In genomic region chr12:71376966-71377365, GRCm38 (mm10) we compare ENCODE assay signal across 8 mouse cellular contexts.
DNase-seq lines count a peak whose midpoint lies in the region; ATAC-seq lines count a peak whose summit lies in the region.

No protein-coding gene starts in this region.

- no peak overlapping the region for H3K4me3 ChIP-seq in limb, embryonic 12.5 days (replicated peaks)
- H3K4me3 ChIP-seq in limb, embryonic 10.5 days, result no peak overlapping the region
- H3K4me3 ChIP-seq in hindbrain, embryonic 14.5 days (replicated peaks; ENCODE audit: low read length), result no peak overlapping the region
- H3K4me3 ChIP-seq in neural tube, embryonic 13.5 days, result peak overlapping the region; percentile 23

- H3K9me3 ChIP-seq in limb, embryonic 12.5 days, result no peaks in the 10 kb centered on the region
- H3K9me3 ChIP-seq in limb, embryonic 10.5 days (replicated peaks), result no peaks in the 10 kb centered on the region
- no peaks in the 10 kb centered on the region for H3K9me3 ChIP-seq in hindbrain, embryonic 14.5 days (ENCODE audit: control insufficient read depth, low read length)
- H3K9me3 ChIP-seq in neural tube, embryonic 13.5 days, result no peaks in the 10 kb centered on the region

- WGBS in limb, embryonic 12.5 days, result 23% methylated on average over 9 of the region's 9 CpGs
- WGBS in limb, embryonic 10.5 days, result 42% methylated on average over 9 of the region's 9 CpGs
- 40% methylated on average over 9 of the region's 9 CpGs for WGBS in hindbrain, embryonic 14.5 days
- WGBS in neural tube, embryonic 13.5 days, result 3% methylated on average over 9 of the region's 9 CpGs

- ATAC-seq in limb, embryonic 12.5 days (ENCODE audit: insufficient number of reproducible peaks, insufficient read depth, low FRiP score, low TSS enrichment, low read depth), result no peak
- ATAC-seq in hindbrain, embryonic 14.5 days (ENCODE audit: low FRiP score), result no peak
- peak; percentile 86 for ATAC-seq in neural tube, embryonic 13.5 days (ENCODE audit: low read depth)

- H3K9ac ChIP-seq in limb, embryonic 12.5 days (replicated peaks), result no peak overlapping the region
- H3K9ac ChIP-seq in hindbrain, embryonic 14.5 days, result 0 out of 2 replicates have a peak overlapping the region, but pooled peaks have one; percentile 18
- H3K9ac ChIP-seq in neural tube, embryonic 13.5 days, result peak overlapping the region; percentile 13

- H3K36me3 ChIP-seq in limb, embryonic 12.5 days, result no peaks in the 10 kb centered on the region
- H3K36me3 ChIP-seq in limb, embryonic 10.5 days, result no peaks in the 10 kb centered on the region
- no peaks in the 10 kb centered on the region for H3K36me3 ChIP-seq in hindbrain, embryonic 14.5 days (replicated peaks; ENCODE audit: control insufficient read depth, insufficient read depth)
- no peaks in the 10 kb centered on the region for H3K36me3 ChIP-seq in neural tube, embryonic 13.5 days

- H3K4me1 ChIP-seq in limb, embryonic 12.5 days (replicated peaks), result peaks cover 21% of the 10 kb centered on the region
- H3K4me1 ChIP-seq in limb, embryonic 10.5 days, result peaks cover 28% of the 10 kb centered on the region
- peaks cover 24% of the 10 kb centered on the region for H3K4me1 ChIP-seq in hindbrain, embryonic 14.5 days (replicated peaks; ENCODE audit: control insufficient read depth, insufficient read depth, low read length)
- peaks cover 41% of the 10 kb centered on the region for H3K4me1 ChIP-seq in neural tube, embryonic 13.5 days (replicated peaks)

- DNase-seq in embryo, embryonic 10 days (ENCODE audit: low spot score), result peak; percentile 31
- DNase-seq in embryo, embryonic 9.5 days (ENCODE audit: extremely low spot score), result no peak
- DNase-seq in limb, embryonic 10.5 days (ENCODE audit: low spot score), result no peak
- DNase-seq in hindbrain, embryonic 14.5 days (ENCODE audit: low spot score), result peak; percentile 35
- DNase-seq in urinary bladder, postnatal 36 days (ENCODE audit: low spot score in 2 of 2), result no peak
- DNase-seq in adrenal gland, postnatal 4 days (ENCODE audit: low spot score in 2 of 2), result no peak

- H3K27ac ChIP-seq in limb, embryonic 12.5 days, result no peak overlapping the region
- no peak overlapping the region for H3K27ac ChIP-seq in limb, embryonic 10.5 days
- H3K27ac ChIP-seq in hindbrain, embryonic 14.5 days, result peak overlapping the region; percentile 27
- H3K27ac ChIP-seq in neural tube, embryonic 13.5 days (replicated peaks), result peak overlapping the region; percentile 64

- 0 out of 2 replicates have a peak overlapping the region, but pooled peaks have one; percentile 3 for H3K4me2 ChIP-seq in limb, embryonic 12.5 days
- peak overlapping the region; percentile 34 for H3K4me2 ChIP-seq in hindbrain, embryonic 14.5 days (replicated peaks)
- peak overlapping the region; percentile 48 for H3K4me2 ChIP-seq in neural tube, embryonic 13.5 days

- H3K27me3 ChIP-seq in limb, embryonic 12.5 days, result peaks cover 20% of the 10 kb centered on the region; the same call in 1 of the 2 replicates
- no peaks in the 10 kb centered on the region for H3K27me3 ChIP-seq in limb, embryonic 10.5 days (ENCODE audit: low read depth, poor library complexity, severe bottlenecking)
- H3K27me3 ChIP-seq in hindbrain, embryonic 14.5 days (ENCODE audit: control insufficient read depth, insufficient read depth, low read length), result no peaks in the 10 kb centered on the region
- H3K27me3 ChIP-seq in neural tube, embryonic 13.5 days, result no peaks in the 10 kb centered on the region

Comparison
In these comparisons a context has a peak if more than half of its experiments do, and no peak if none do; other contexts are left out.
1. DNase-seq: peak in embryo, embryonic 10 days (single experiment) and hindbrain, embryonic 14.5 days (single experiment); none in embryo, embryonic 9.5 days (single experiment), limb, embryonic 10.5 days (single experiment), urinary bladder, postnatal 36 days (0 of 2) and adrenal gland, postnatal 4 days (0 of 2).
2. H3K27ac ChIP-seq: peak in hindbrain, embryonic 14.5 days (single experiment) and neural tube, embryonic 13.5 days (single experiment); none in limb, embryonic 12.5 days (single experiment) and limb, embryonic 10.5 days (single experiment).
3. Peak in every context shown above with its lines, with median percentiles within 50 percentile points of each other: H3K4me2 ChIP-seq.